Mouse (Mus musculus) right cerebral cortex, postnatal 25 days (tissue): ENCODE measurements at regions not wholly inside any gene's neighbourhood (a gene's known extent, or its start where the extent isn't known, plus 50 kb on each side); places are given as distances from the start of the nearest gene placed in this dataset.
A peak's percentile ranks its signal among the peaks of the same experiment; 100 is the strongest.

Experiments used
- DNase-seq: peaks from one replicate; pipeline ENCODE4 v3.0.0; 2022

DNA sequence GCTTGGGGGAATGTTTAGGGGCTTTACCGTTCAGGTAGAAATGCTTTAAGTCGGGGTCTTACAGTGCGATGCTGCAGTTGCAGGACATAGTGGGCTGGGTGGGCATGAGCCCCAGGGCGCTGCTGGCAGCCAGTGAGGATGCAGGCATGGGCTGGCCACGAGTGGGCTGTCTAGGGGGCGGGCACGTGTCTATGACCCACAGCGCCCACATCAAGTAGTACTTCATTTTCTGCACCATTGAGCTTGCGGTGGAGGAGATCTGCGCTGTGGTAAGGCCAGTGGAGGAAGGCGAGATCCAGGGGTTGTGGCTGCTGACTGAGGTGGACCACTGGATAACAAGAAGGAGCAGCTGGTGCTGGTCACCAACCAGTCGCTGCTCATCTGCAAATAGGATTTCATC lies 52.4 kb upstream of the Olfr291 start:
- no peak for DNase-seq

DNA sequence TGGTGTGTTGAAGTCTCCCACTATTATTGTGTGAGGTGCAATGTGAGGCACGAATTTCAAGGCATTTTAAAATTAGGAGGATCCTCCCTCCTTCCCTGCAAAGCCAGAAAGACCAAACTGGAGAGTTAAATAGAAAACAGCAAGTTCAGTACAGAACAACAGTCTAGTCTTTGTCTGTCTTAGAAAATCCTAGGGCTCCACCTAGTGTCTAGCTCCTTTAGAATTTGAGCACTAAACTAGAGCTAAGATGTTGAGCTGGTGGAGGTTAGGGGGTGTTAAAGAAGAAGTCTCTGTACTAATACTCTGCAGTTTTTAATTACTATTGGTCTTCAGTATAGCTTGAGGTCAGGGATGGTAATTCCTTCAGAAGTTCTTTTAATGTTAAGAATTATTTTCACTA lies 58.7 kb upstream of the Olfr291 start:
- no peak for DNase-seq

DNA sequence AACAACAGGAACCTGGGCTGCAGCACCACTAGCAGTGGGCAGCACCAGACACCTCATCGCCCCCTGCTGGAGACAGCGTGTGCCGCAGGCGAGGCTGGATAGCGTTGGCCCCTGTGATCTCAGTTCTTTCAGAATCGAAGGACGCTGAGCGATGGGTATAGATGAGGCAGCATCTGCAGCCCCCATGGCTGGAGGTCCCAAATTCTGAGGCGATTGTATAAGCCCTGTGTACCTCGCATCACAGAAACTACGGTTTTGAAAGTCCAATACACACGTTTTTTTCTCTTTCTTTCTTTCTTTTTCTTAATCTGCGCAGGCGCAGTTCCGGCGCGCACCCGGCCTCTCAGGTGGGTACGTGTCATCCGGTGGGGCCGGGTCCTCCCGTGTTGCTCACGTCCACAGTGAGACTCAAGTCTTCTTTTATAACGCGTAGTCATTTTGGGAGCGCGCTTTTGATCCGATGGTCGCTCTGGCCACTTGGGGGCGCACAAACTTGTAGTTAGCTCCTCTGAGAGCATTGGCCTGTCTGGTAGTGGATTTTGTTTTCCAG lies 74.0 kb upstream of the Olfr291 start:
- peak; percentile 75 for DNase-seq

DNA sequence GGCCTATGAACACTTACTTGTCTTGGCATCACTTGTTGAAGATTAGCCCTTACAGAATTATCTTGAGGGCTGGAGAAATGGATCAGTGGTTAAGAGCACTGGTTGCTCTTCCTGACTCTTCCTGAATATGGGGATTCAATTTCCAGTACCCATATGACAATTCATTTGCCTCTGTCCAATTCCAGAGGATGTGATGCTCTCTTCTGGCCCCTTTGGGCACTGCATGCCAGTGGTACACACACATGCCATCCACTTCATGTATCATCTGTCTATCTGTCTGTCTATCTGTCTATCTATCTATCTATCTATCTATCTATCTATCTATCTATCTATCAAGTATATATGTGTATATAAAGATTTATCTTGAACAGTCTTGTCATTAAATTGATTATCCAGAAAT lies 75.7 kb upstream of the Olfr291 start:
- no peak for DNase-seq

DNA sequence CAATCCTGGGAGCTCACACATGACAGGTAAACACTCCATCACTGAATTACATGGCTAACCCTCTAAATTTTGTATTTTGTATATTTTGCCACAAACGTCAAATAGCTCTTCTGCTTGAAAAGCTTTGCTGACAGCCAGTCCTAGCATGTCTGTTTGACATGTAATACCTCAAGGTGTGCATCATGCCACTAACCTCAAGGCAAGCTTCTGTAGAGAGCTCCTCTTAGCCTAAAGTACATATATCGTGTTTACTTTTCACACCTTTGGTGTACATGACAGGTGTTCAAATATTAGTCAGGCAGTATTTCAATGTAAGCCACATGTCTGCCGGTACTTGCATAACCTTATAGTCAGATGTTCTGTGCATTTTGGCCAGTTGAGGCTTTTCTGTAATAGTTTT lies 66.5 kb upstream of the Zfand6 start:
- no peak for DNase-seq

DNA sequence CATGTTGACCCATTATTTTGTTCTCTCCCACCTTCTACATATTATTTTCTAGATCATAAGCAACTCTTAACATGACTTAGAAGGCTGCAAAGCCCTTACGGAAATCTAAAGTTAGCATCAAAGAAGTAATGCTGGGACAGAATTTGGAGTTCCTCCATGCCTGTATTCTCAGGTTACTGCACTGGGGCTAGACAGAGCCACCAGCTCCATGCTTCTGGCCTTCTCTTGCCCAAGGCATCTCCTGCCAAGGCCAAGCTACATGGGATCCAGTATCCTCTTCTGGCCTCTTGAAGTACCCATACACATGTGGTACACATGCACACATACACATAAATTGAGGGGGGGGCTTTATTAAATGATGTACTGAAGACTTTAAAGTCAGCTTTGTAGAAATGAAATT lies 63.6 kb upstream of the Zfand6 start:
- DNase-seq: no peak

DNA sequence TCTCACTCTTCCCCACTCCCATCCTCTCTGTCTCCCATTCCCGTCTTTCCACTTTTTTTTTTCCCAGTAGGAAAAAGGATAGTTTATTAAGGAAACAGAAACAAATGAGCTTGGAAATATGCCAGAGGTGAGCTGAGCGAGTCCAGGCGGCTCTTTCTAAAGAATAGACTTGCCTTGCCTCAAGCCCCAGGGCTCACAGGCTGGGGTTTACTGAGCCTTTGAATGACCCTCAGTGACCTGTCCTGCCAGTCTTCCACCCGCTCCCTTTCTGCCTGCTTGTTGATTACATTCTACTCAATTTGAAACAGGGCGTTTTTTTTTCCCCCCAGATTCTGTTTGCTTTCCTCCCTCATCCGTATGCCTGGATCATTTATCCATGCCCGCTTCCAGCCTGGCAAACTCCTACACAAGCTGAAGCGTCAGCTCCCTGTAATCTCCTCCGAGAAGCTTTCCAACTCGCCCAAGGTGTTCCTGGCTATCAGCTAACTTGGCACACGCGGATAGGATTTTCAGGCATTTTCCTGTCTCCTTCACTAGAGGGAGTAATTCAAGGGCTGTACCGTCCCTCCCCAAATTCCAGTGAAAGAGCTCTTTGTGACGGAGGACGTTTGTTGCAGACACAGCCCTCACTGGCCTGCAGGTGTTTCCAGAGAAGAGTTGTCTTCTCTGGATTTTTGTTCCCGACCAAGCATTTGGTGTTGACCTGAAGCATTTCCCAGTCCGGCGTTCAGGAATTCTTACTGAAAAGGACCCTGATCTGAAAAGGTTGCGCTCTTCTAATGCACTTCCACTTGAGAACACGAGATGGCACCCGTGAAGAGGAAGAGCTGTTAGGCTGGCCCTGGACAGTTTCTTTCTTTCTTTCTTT lies 59.9 kb upstream of the Zfand6 start:
- peak; percentile 56 for DNase-seq

DNA sequence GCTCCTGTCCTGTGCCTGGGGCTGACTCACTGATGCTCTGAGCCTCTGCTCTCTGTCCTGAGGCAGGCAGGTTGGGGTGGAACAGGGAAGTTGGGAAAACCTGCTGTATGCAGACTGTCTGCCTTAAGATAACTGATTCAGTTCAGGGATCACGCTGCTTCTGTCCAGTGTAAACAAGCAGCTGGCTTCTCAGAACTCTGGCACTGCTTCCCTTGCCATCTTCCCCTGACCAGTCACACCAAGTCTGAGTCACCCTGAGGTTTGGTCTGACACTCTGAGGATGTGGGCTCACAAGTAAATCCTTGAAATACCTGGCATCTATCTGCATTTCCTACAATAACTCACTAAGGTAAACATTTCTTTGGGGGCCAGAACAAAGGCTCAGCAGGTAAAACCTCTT lies 58.1 kb upstream of the Zfand6 start:
- no peak for DNase-seq

DNA sequence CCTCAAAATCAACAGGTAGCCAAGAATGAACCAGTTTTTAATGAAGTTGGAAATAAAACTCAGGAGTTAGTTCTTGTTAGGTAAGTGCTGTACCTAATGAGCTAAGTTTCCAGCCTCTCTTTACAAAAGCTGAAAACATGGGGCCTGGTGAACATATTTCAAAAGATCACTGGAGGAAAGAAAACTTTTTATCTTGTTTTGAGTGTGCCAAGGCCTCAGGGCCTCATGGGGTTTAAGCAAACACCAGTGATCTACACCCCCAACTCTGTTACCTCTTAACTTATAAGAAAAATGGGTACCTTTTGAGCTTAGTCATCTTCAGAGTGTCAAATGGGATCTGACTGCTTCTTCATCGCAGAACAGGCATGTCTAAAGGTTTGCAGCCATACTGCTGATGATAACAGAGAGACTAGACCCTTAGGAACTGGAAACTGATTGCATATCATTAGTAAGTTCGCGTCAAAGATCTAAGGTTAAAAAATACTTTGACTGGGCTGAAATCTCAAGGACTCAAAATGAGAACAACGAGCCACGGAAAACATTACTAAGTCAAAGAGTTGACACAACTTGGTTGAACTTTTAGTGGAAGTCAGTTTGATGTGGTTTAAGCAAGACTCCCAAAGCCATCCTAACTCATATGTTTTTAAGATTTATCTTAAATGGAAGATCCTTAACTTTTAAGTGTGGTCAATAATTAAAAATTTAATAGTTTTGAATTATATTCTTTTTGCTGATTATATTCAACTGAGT lies 54.7 kb upstream of the Zfand6 start:
- DNase-seq: no peak

DNA sequence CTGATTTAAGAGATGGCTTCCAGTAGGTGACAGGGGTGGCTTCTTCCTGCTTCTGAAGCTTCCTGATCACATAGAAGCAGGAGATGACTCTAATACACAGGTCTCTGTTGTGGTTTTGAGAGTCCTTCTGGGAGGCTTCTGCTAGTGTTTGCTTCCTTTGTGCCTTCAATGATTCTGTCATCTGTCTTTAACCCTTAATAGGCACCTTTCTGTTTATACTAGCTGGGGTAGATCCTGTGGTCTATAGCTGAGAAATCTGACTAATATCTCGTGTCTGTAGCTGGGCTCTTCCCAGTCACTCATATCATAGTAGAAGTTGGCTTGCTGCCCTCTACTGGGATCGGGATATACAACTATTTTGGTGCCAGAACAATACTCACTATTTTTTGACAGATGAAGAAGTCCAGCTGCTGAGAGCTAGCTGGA lies 50.2 kb upstream of the Zfand6 start:
- no peak for DNase-seq
